Mouse (Mus musculus) neural tube, embryonic 14.5 days (tissue): ENCODE results near the gene Il18rap. TPM values are rescaled to one million over a fixed set of nuclear protein-coding genes. Genes with fewer than 3 reads are reported as not detected.

Experiments used
- ATAC-seq: fragments of 200-750 bp; cut with Nextera tagmentation; 2 replicates; pipeline ENCODE4 v1.8.0; 2017; ENCODE audit warnings: low read depth, mild to moderate bottlenecking, moderate TSS enrichment, moderate library complexity
- H3K27ac ChIP-seq: fragments of 300-500 bp; sonication (generic); 2 replicates; pipeline ENCODE4 v1.5.1; 2014; ENCODE audit warnings: low read depth, mild to moderate bottlenecking, control low read depth, low read length, moderate library complexity, mixed read lengths
- H3K27me3 ChIP-seq: fragments of 300-500 bp; sonication (generic); 2 replicates; pipeline ENCODE4 v1.6.1; 2014; ENCODE audit warnings: low read length; ENCODE audit not compliant: control insufficient read depth, insufficient read depth
- H3K36me3 ChIP-seq: fragments of 300-500 bp; sonication (generic); 2 replicates; pipeline ENCODE4 v1.6.1; 2014; ENCODE audit warnings: low read length, mixed read lengths; ENCODE audit not compliant: control insufficient read depth, insufficient read depth
- H3K4me1 ChIP-seq: fragments of 300-500 bp; sonication (generic); 2 replicates; pipeline ENCODE4 v1.6.1; 2014; ENCODE audit warnings: low read length; ENCODE audit not compliant: control insufficient read depth, insufficient read depth
- H3K4me2 ChIP-seq: fragments of 300-500 bp; sonication (generic); 2 replicates; pipeline ENCODE4 v1.6.1; 2014; ENCODE audit warnings: mild to moderate bottlenecking, low read depth, low read length, control low read depth
- H3K4me3 ChIP-seq: fragments of 300-500 bp; sonication (generic); 2 replicates; pipeline ENCODE4 v1.5.1; 2014; ENCODE audit warnings: low read depth, low read length, control low read depth, mixed read lengths
- H3K9ac ChIP-seq: fragments of 300-500 bp; sonication (generic); replicated peaks from 2 replicates; pipeline ENCODE4 v1.6.1; 2014; ENCODE audit warnings: low read depth, mild to moderate bottlenecking, control low read depth, low read length, mixed read lengths
- H3K9me3 ChIP-seq: fragments of 300-500 bp; sonication (generic); 2 replicates; pipeline ENCODE4 v1.6.1; 2016; ENCODE audit warnings: low read length; ENCODE audit not compliant: control insufficient read depth
- WGBS: fragments of 180-500 bp; shearing (Covaris S2); extraction: QIAGEN DNeasy Blood & Tissue Kit; methylation state at CpG from one replicate; pipeline ENCODE4 v1.1.7; 2014; 5-methylcytosine and 5-hydroxymethylcytosine counted together
- polyA plus RNA-seq: library from polyadenylated mRNA; unstranded; fragments of >200 nt; fragmentation: Nextera tagmentation; extraction: Ambion mirVana; gene quantifications from 2 replicates; pipeline ENCODE4 v1.2.1, GENCODE M21; 2014

The Il18rap gene
- polyA plus RNA-seq, 1 experiment from 2014 or later: 0.08 TPM

DNA sequence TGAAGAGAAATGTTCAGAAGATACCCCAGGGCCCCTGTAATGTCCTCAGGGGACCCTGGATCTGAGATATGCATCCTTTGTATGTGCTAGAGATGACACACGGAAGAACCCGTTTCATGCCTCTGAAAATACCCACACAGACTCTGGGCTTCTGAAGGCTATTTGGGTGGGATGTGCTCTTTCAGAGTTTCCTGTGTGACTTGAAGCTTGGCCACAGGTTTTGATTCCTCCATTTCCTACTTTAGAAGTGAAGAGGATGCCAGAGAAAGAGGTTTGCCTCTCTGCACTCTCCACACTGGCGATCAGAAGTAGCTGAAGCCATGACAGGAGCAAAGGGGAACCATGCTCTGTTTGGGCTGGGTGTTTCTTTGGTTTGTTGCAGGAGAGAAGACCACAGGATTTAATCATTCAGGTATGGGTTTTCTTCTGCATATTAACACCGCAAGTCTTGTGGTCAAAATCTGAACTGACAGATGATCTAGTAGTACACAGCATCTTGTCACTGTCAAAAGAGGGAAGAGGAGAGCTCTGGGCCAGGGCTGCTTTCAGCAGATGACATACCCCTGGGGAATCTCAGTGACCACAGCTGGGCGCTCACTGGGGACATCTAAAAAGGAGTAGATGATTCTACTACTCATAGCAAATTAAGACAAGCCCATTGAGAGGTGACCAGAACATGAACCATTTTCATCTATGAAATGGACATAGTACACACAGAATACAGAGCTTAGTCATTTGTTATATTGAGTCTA, 9.0 kb downstream of the Il18rap start:
- no peaks in the 10 kb centered on the region for H3K27me3 ChIP-seq
- no peaks in the 10 kb centered on the region for H3K36me3 ChIP-seq
- H3K4me2 ChIP-seq: no peak overlapping the region
- H3K4me1 ChIP-seq: no peaks in the 10 kb centered on the region
- no peak overlapping the region for H3K9ac ChIP-seq
- no peaks in the 10 kb centered on the region for H3K9me3 ChIP-seq
- no peak for ATAC-seq
- no peak overlapping the region for H3K27ac ChIP-seq
- H3K4me3 ChIP-seq: no peak overlapping the region
- 89% methylated on average over 5 of the region's 5 CpGs for WGBS

GRCm38 (mm10) chr1:40529287-40529686, 14.1 kb downstream of the Il18rap start:
- WGBS: 88% methylated on average over 5 of the region's 5 CpGs
- no peaks in the 10 kb centered on the region for H3K9me3 ChIP-seq
- no peak for ATAC-seq
- no peaks in the 10 kb centered on the region for H3K36me3 ChIP-seq
- no peak overlapping the region for H3K27ac ChIP-seq
- H3K9ac ChIP-seq: no peak overlapping the region
- H3K27me3 ChIP-seq: no peaks in the 10 kb centered on the region
- no peak overlapping the region for H3K4me2 ChIP-seq
- H3K4me3 ChIP-seq: no peak overlapping the region
- H3K4me1 ChIP-seq: no peaks in the 10 kb centered on the region

GRCm38 (mm10) chr1:40537577-40537976, 22.4 kb downstream of the Il18rap start:
- Histone ChIP-seq H3K4me3 (no peak overlapping the region), H3K27me3 (no peaks in the 10 kb centered on the region), H3K9ac (no peak overlapping the region), H3K9me3 (no peaks in the 10 kb centered on the region), H3K27ac (no peak overlapping the region), H3K4me1 (no peaks in the 10 kb centered on the region), H3K4me2 (no peak overlapping the region), H3K36me3 (no peaks in the 10 kb centered on the region)
- 82% methylated on average over 5 of the region's 5 CpGs for WGBS
- no peak for ATAC-seq

GRCm38 (mm10) chr1:40544650-40545049, 29.5 kb downstream of the Il18rap start:
- 1% methylated on average over 2 of the region's 2 CpGs for WGBS
- Histone ChIP-seq H3K9ac (no peak overlapping the region), H3K4me2 (no peak overlapping the region), H3K9me3 (no peaks in the 10 kb centered on the region), H3K27me3 (no peaks in the 10 kb centered on the region), H3K4me1 (0 out of 2 replicates have a peak, but pooled peaks cover 5% of the 10 kb centered on the region), H3K27ac (no peak overlapping the region), H3K4me3 (no peak overlapping the region), H3K36me3 (no peaks in the 10 kb centered on the region)
- no peak for ATAC-seq

DNA sequence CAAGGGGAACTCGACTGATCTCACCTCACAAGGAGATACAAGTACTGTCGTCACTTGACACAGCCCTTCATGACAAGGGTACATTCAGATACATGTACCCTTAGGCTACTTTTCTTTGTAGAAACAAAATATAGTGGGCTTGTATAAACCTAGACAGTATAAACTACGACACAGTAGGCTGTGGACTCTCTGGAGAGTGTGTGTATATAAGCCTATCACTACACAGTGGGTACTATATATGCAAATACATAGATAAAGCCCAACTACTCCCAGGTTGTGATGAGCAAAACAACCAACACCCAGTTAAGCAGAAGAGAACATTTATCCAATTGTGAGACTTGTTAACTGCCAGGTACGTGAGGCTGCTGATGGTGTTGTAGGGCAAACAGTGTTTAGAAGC, 31.5 kb downstream of the Il18rap start:
- peak; percentile 29; the same call in 1 of the 2 replicates for ATAC-seq
- Histone ChIP-seq H3K36me3 (no peaks in the 10 kb centered on the region), H3K4me2 (no peak overlapping the region), H3K9me3 (no peaks in the 10 kb centered on the region), H3K9ac (no peak overlapping the region), H3K4me3 (no peak overlapping the region), H3K27me3 (no peaks in the 10 kb centered on the region), H3K27ac (no peak overlapping the region), H3K4me1 (0 out of 2 replicates have a peak, but pooled peaks cover 5% of the 10 kb centered on the region)
- WGBS: 66% methylated on average over 4 of the region's 4 CpGs

DNA sequence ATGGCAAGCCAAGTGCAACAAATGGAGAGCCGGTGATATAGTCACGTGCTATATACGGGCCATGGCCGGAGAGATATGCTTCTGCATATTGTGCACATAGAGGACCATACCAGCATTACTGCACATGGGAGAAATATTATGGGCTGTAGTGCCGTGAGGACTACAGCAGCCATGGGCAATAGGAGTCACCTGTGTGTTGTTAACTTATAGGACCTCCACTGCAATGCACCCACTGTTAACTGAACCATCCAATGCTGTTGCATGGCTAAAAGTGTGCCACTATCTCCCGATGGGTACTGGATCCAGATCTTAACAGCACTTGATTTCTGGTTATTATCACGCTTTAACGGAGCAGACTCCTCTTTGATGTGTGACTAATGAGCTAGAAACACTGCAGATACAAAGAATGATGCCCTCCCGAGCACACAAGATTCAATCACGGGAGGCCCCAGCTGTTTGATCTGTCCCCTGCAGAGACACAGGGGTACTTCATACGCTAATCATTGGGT, 32.0 kb downstream of the Il18rap start:
- Histone ChIP-seq H3K4me3 (no peak overlapping the region), H3K9me3 (no peaks in the 10 kb centered on the region), H3K27ac (0 out of 2 replicates have a peak overlapping the region, but pooled peaks have one; percentile 39), H3K27me3 (no peaks in the 10 kb centered on the region), H3K36me3 (no peaks in the 10 kb centered on the region), H3K4me2 (0 out of 2 replicates have a peak overlapping the region, but pooled peaks have one; percentile 11), H3K9ac (no peak overlapping the region), H3K4me1 (0 out of 2 replicates have a peak, but pooled peaks cover 5% of the 10 kb centered on the region)
- peak; percentile 86 for ATAC-seq
- 40% methylated on average over 11 of the region's 11 CpGs for WGBS

DNA sequence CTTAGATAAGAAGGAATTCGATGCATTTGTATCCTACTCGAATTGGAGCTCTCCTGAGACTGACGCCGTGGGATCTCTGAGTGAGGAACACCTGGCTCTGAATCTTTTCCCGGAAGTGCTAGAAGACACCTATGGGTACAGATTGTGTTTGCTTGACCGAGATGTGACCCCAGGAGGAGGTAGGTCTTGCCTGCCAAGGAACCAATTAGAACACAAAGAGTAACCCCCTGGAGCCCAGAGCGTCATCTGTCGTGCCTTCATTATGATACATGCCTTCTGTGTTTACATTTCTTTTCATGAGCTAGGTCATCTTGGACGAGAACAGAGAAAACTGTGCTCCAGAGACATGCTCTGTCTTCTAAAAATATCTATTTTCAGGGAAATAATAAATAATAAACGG, 32.6 kb downstream of the Il18rap start:
- Histone ChIP-seq H3K27ac (0 out of 2 replicates have a peak overlapping the region, but pooled peaks have one; percentile 25), H3K9ac (no peak overlapping the region), H3K4me2 (peak overlapping the region; percentile 15; the same call in 1 of the 2 replicates), H3K27me3 (no peaks in the 10 kb centered on the region), H3K9me3 (no peaks in the 10 kb centered on the region), H3K4me3 (no peak overlapping the region), H3K4me1 (0 out of 2 replicates have a peak, but pooled peaks cover 5% of the 10 kb centered on the region), H3K36me3 (no peaks in the 10 kb centered on the region)
- peak; percentile 62 for ATAC-seq
- 33% methylated on average over 10 of the region's 10 CpGs for WGBS

- 89% methylated on average over 4 of the region's 4 CpGs for WGBS
- no peaks in the 10 kb centered on the region for H3K4me1 ChIP-seq
- no peak overlapping the region for H3K9ac ChIP-seq
- no peaks in the 10 kb centered on the region for H3K27me3 ChIP-seq
- H3K4me3 ChIP-seq: no peak overlapping the region
- H3K4me2 ChIP-seq: no peak overlapping the region
- H3K27ac ChIP-seq: no peak overlapping the region
- H3K36me3 ChIP-seq: no peaks in the 10 kb centered on the region
- ATAC-seq: no peak
- no peaks in the 10 kb centered on the region for H3K9me3 ChIP-seq
Measured at GRCm38 (mm10) chr1:40569374-40569773, 54.2 kb downstream of the Il18rap start.

- no peaks in the 10 kb centered on the region for H3K4me1 ChIP-seq
- H3K4me2 ChIP-seq: peak within 1 kb of the TSS; percentile 21; the same call in 1 of the 2 replicates
- no peak within 1 kb of the TSS for H3K4me3 ChIP-seq
- H3K27ac ChIP-seq: no peak within 1 kb of the TSS
- 0 out of 2 replicates have a peak, but pooled peaks have one; percentile 11 for ATAC-seq
- no peaks in the 10 kb centered on the region for H3K36me3 ChIP-seq
- no peaks in the 10 kb centered on the region for H3K9me3 ChIP-seq
- H3K9ac ChIP-seq: no peak within 1 kb of the TSS
- WGBS: 13% methylated on average over 7 of the region's 7 CpGs
- no peaks in the 10 kb centered on the region for H3K27me3 ChIP-seq
Measured at GRCm38 (mm10) chr1:40579784-40580183, 64.6 kb downstream of the Il18rap start, which contains the start of gene Slc9a4. Gene Slc9a4 (plus strand): TSS chr1:40580081.
